Mouse (Mus musculus) heart, postnatal 0 days (tissue): ENCODE results near the gene Ttc9c. TPM values are rescaled to one million over a fixed set of nuclear protein-coding genes. Genes with fewer than 3 reads are reported as not detected.

ENCODE experiments used
- ATAC-seq: fragments of 200-750 bp; cut with Nextera tagmentation; 2 replicates; pipeline ENCODE4 v1.8.0; 2017; ENCODE audit warnings: low read depth, moderate number of reproducible peaks, moderate library complexity; ENCODE audit not compliant: insufficient read depth
- DNase-seq: peaks from one replicate; pipeline ENCODE4 v3.0.0-alpha.2; 2016; ENCODE audit warnings: low spot score
- H3K27ac ChIP-seq: fragments of 300-500 bp; sonication (generic); 2 replicates; pipeline ENCODE4 v1.5.1; 2014; ENCODE audit warnings: low read depth, mild to moderate bottlenecking
- H3K27me3 ChIP-seq: fragments of 300-500 bp; sonication (generic); 2 replicates; pipeline ENCODE4 v1.6.1; 2014; ENCODE audit warnings: low read length, mixed read lengths; ENCODE audit not compliant: control insufficient read depth, insufficient read depth
- H3K36me3 ChIP-seq: fragments of 300-500 bp; sonication (generic); replicated peaks from 2 replicates; pipeline ENCODE4 v1.6.1; 2014; ENCODE audit warnings: low read length, mixed read lengths; ENCODE audit not compliant: control insufficient read depth, insufficient read depth
- H3K4me1 ChIP-seq: fragments of 300-500 bp; sonication (generic); 2 replicates; pipeline ENCODE4 v1.6.1; 2014; ENCODE audit warnings: antibody characterized with exemption; ENCODE audit not compliant: control insufficient read depth, insufficient read depth
- H3K4me2 ChIP-seq: fragments of 300-500 bp; sonication (generic); 2 replicates; pipeline ENCODE4 v1.6.1; 2014; ENCODE audit warnings: low read depth, mild to moderate bottlenecking, low read length, moderate library complexity
- H3K4me3 ChIP-seq: fragments of 300-500 bp; sonication (generic); 2 replicates; pipeline ENCODE4 v1.5.1; 2014; ENCODE audit warnings: low read depth, low read length
- H3K9ac ChIP-seq: fragments of 300-500 bp; sonication (generic); replicated peaks from 2 replicates; pipeline ENCODE4 v1.6.1; 2014; ENCODE audit warnings: low read depth, low read length, mixed read lengths
- H3K9me3 ChIP-seq: fragments of 300-500 bp; sonication (generic); replicated peaks from 2 replicates; pipeline ENCODE4 v1.6.1; 2016; ENCODE audit warnings: low read length; ENCODE audit not compliant: control insufficient read depth
- CTCF ChIP-seq: IDR thresholded peaks from 2 replicates; pipeline ENCODE4 v1.5.1; 2016; ENCODE audit warnings: antibody characterized with exemption, control low read depth, low read depth
- EP300 ChIP-seq: IDR thresholded peaks from 2 replicates; pipeline ENCODE4 v1.6.1; 2016; ENCODE audit warnings: antibody characterized with exemption, low read depth
- WGBS: fragments of 180-500 bp; shearing (Covaris S2); extraction: QIAGEN DNeasy Blood & Tissue Kit; methylation state at CpG from one replicate; pipeline ENCODE4 v1.1.7; 2014; 5-methylcytosine and 5-hydroxymethylcytosine counted together
- polyA plus RNA-seq: library from polyadenylated mRNA; unstranded; fragments of >200 nt; fragmentation: Nextera tagmentation; extraction: Ambion mirVana; gene quantifications from 2 replicates; pipeline ENCODE4 v1.2.1, GENCODE M21; 2015
- total RNA-seq: library from RNA; depleted of rRNA; stranded (reverse); fragments of >200 nt; gene quantifications from 2 replicates; pipeline ENCODE4 v1.2.3, GENCODE M21; 2014; ENCODE audit warnings: low replicate concordance

Ttc9c gene
- total and polyA plus RNA-seq, 2 experiments from 2014 or later = 20.0 to 21.4 TPM

DNA sequence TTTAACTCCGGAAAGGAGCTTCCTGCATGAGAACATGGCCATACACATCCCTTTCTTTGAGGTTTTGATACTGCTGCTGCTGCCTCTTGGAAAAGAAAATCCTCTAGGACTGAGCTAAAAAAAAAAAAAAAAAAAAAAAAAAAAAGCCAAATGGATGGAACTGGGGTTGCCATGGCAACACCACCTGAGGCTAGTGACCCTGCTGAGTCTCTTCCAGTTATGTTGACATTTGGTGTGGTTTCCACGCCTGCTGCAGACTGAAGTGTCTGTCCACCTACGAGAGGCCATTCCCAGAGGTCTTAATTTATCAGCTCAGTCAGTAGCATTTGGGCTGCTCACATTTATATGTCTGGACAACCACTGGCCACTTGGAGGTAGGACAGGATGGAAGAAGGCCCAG lies 30.6 kb downstream of the Ttc9c start:
- Histone ChIP-seq H3K9me3 (no peaks in the 10 kb centered on the region), H3K27me3 (no peaks in the 10 kb centered on the region), H3K36me3 (peaks cover 17% of the 10 kb centered on the region), H3K27ac (no peak overlapping the region), H3K4me1 (no peaks in the 10 kb centered on the region; the same call in 1 of the 2 replicates), H3K9ac (no peak overlapping the region), H3K4me2 (no peak overlapping the region), H3K4me3 (no peak overlapping the region)
- 47% methylated on average over 3 of the region's 3 CpGs for WGBS
- ATAC-seq = no peak
- no peak for DNase-seq
- TF ChIP-seq CTCF (no peak), EP300 (no peak)

DNA sequence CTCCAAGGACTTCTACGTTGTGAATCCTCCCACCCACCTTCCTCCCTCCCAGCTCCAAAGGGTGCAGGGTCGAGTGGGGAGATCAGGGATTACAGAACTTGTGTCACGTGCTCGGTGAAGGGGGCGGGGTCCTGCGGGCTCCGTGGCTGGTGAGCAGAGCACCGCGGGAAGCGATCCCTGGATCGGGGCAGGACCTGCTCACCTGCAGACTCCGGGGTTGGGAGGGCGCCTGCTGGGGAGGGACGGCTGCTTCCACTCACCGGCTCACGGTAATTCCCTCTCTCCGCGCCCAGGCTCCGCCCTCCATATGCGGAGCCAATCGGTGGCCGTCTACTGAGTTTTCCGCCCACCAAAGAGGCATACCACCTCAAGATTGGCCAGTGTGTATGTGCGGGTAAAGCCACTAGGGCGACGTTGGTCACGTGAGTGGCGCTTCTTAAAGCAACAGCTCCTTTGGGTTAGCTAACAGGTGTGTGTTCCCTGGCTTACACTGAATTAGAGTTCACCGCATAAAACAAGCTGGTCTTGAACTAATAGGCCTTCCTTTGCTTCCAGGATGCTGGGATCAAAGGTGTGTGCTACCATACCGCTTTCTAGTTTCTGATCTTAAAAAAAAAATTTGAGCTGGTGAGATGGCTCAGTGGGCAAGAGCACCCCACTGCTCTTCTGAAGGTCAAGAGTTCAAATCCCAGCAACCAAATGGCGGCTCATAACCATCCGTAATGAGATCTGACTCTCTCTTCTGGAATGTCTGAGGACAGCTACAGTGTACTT lies 32.9 kb downstream of the Ttc9c start, which contains the start of gene Taf6l:
Taf6l (minus strand) TSS at position 410 of the 774 bp plus-strand sequence.
- peak within 1 kb of the TSS; percentile 67 for H3K9ac ChIP-seq
- TF ChIP-seq CTCF = peak; percentile 36
- TF ChIP-seq EP300 = no peak
- H3K4me1 ChIP-seq = no peaks in the 10 kb centered on the region; the same call in 1 of the 2 replicates
- H3K36me3 ChIP-seq = peaks cover 26% of the 10 kb centered on the region
- H3K4me3 ChIP-seq = peak within 1 kb of the TSS; percentile 85
- ATAC-seq (peak; percentile 99), DNase-seq (peak; percentile 95)
- H3K27me3 ChIP-seq = no peaks in the 10 kb centered on the region
- WGBS = 1% methylated on average over 32 of the region's 32 CpGs
- peak within 1 kb of the TSS; percentile 68 for H3K27ac ChIP-seq
- peak within 1 kb of the TSS; percentile 86 for H3K4me2 ChIP-seq
- H3K9me3 ChIP-seq = no peaks in the 10 kb centered on the region

- Histone ChIP-seq H3K9me3 (no peaks in the 10 kb centered on the region), H3K4me1 (peaks cover 20% of the 10 kb centered on the region), H3K27ac (peak overlapping the region; percentile 98), H3K9ac (peak overlapping the region; percentile 96), H3K4me2 (peak overlapping the region; percentile 99), H3K4me3 (peak overlapping the region; percentile 75), H3K27me3 (no peaks in the 10 kb centered on the region), H3K36me3 (peaks cover 15% of the 10 kb centered on the region)
- no peak for DNase-seq
- no peak for TF ChIP-seq CTCF
- TF ChIP-seq EP300 = no peak
- peak; percentile 0; the same call in 1 of the 2 replicates for ATAC-seq
- WGBS = 3% methylated on average over 20 of the region's 20 CpGs
Measured at GRCm38 (mm10) chr19:8774951-8775421, 44.1 kb downstream of the Ttc9c start.

DNA sequence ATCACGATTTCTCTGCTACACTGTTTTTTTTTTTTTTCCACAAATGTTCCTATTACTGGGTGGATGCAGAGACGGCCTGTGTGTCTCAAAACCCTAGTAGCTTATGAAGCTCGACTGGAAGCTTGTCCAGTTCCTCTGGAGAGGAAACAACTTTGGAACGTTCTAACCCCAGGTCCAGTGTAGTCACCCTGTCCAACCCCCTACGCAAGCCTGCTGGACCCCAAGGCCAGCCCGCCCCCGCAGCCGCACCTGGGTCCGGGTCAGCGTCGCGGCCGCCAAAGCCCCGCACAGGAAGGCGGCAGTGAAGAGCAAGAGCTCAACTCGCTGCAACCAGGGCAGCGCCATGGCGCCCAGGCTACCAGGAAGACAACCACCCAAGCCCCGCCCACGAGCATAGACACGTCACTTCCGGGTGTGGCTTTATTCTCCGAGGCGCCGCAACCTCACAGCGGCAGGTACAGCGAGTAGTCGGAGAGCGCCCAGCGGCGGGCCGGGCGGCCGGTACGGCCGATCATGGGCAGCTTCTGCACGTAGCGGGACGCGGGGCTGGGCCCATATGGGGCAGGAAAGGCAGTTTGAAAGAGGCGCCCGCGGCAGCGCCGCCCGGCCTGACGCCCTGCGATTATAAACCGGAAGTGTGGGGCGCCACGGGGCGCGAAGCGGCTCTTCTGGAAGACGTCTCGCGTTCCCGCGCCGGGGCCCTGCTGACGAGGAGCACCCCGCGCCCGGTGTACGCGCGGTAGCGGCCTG lies 44.9 kb downstream of the Ttc9c start, which contains the start of gene Tmem179b:
Tmem179b (minus strand) TSS at position 382 of the 750 bp plus-strand sequence.
- H3K9ac ChIP-seq = peak within 1 kb of the TSS; percentile 96
- ATAC-seq (peak; percentile 90), DNase-seq (peak; percentile 94)
- H3K27ac ChIP-seq = peak within 1 kb of the TSS; percentile 98
- peak within 1 kb of the TSS; percentile 75 for H3K4me3 ChIP-seq
- H3K27me3 ChIP-seq = no peaks in the 10 kb centered on the region
- H3K4me2 ChIP-seq = peak within 1 kb of the TSS; percentile 99
- H3K4me1 ChIP-seq = peaks cover 20% of the 10 kb centered on the region
- H3K9me3 ChIP-seq = no peaks in the 10 kb centered on the region
- TF ChIP-seq EP300 (peak; percentile 73), CTCF (no peak)
- WGBS = under 1% methylated on average over 68 of the region's 68 CpGs
- H3K36me3 ChIP-seq = peaks cover 17% of the 10 kb centered on the region

DNA sequence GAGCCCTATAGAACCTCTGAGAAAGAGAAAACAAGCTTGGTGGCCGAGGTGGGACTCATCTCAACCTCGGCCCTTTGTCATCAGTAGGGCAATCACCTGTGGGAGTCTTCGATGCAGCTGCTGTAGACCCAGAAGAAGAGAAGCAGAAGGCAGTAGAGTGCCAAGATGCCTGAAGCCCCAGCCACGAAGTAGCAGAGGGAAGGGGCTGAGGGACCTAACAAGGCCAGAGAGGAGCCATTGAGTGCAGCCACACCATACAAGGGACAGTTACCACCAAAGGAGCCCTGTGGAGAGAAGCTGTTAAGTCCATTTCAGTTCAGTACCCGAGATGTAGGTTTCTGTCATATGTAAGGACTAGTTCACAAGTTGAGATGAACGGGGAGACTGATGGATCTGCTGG lies 45.7 kb downstream of the Ttc9c start:
- DNase-seq = no peak
- TF ChIP-seq EP300 = no peak
- TF ChIP-seq CTCF = no peak
- Histone ChIP-seq H3K36me3 (peaks cover 25% of the 10 kb centered on the region), H3K9ac (peak overlapping the region; percentile 96), H3K27ac (peak overlapping the region; percentile 98), H3K4me2 (peak overlapping the region; percentile 99), H3K27me3 (no peaks in the 10 kb centered on the region), H3K4me3 (peak overlapping the region; percentile 75), H3K4me1 (peaks cover 20% of the 10 kb centered on the region), H3K9me3 (no peaks in the 10 kb centered on the region)
- 49% methylated on average over 6 of the region's 6 CpGs for WGBS
- no peak for ATAC-seq
